Mouse (Mus musculus) forebrain, embryonic 13.5 days (tissue): Measurements from ENCODE around the gene Plk3. TPM values are rescaled to one million over a fixed set of nuclear protein-coding genes. Genes with fewer than 3 reads are reported as not detected.
A peak's percentile ranks its signal among the peaks of the same experiment; 100 is the strongest.

Experiments used
- ATAC-seq: fragments of 200-750 bp; cut with Nextera tagmentation; 2 replicates; pipeline ENCODE4 v1.8.0; 2017
- H3K27ac ChIP-seq: fragments of 300-500 bp; sonication (generic); 2 replicates; pipeline ENCODE4 v1.5.1; 2015; ENCODE audit warnings: inconsistent platforms, mild to moderate bottlenecking, moderate library complexity
- H3K27me3 ChIP-seq: fragments of 300-500 bp; sonication (generic); 2 replicates; pipeline ENCODE4 v1.6.1; 2015; ENCODE audit warnings: mild to moderate bottlenecking, inconsistent platforms
- H3K36me3 ChIP-seq: fragments of 300-500 bp; sonication (generic); 2 replicates; pipeline ENCODE4 v1.6.1; 2015; ENCODE audit warnings: mild to moderate bottlenecking, inconsistent platforms; ENCODE audit not compliant: poor library complexity, severe bottlenecking
- H3K4me1 ChIP-seq: fragments of 300-500 bp; sonication (generic); 2 replicates; pipeline ENCODE4 v1.6.1; 2015; ENCODE audit warnings: inconsistent platforms
- H3K4me2 ChIP-seq: fragments of 300-500 bp; sonication (generic); 2 replicates; pipeline ENCODE4 v1.6.1; 2015; ENCODE audit warnings: inconsistent platforms, mild to moderate bottlenecking, moderate library complexity
- H3K4me3 ChIP-seq: fragments of 300-500 bp; sonication (generic); 2 replicates; pipeline ENCODE4 v1.5.1; 2015; ENCODE audit warnings: mild to moderate bottlenecking, inconsistent platforms
- H3K9ac ChIP-seq: fragments of 300-500 bp; sonication (generic); 2 replicates; pipeline ENCODE4 v1.6.1; 2015; ENCODE audit warnings: mild to moderate bottlenecking, inconsistent platforms
- H3K9me3 ChIP-seq: fragments of 300-500 bp; sonication (generic); replicated peaks from 2 replicates; pipeline ENCODE4 v1.6.1; 2016; ENCODE audit warnings: inconsistent platforms
- WGBS: fragments of 180-500 bp; shearing (Covaris S2); methylation state at CpG from one replicate; pipeline ENCODE4 v1.1.7; 2015; 5-methylcytosine and 5-hydroxymethylcytosine counted together
- polyA plus RNA-seq: library from polyadenylated mRNA; unstranded; fragments of >200 nt; fragmentation: Nextera tagmentation; extraction: Ambion mirVana; gene quantifications from 2 replicates; pipeline ENCODE4 v1.2.1, GENCODE M21; 2015

The Plk3 gene
- polyA plus RNA-seq, 1 experiment from 2014 or later: 11.4 TPM

DNA sequence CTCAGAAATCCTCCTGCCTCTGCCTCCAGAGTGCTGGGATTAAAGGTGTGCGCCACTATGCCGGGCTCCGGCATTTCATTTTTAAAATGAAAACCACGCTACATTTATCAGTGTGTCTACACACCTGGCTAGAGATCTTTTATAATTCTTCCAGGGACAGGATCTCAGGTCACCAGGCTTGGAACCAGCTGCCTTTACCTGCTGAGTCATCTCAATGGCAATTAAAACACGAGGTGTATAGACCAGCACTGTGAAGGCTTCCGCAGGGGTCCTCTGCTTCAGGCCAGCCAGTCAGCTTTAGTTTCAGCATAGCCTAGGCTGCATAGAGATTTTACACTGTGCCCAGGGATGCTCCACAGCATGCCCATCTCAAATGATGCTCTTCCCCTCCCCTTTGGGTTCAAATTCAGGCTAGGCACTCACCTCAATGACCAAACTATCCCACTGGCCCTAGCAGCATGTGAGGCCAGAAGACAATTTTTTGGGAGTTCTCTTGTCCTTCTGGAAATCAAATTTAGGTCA, 16.5 kb upstream of the Plk3 start:
- Histone ChIP-seq H3K27me3 (no peaks in the 10 kb centered on the region), H3K9ac (no peak overlapping the region), H3K36me3 (peaks cover 73% of the 10 kb centered on the region), H3K9me3 (no peaks in the 10 kb centered on the region), H3K4me2 (no peak overlapping the region), H3K4me1 (peaks cover 26% of the 10 kb centered on the region), H3K27ac (no peak overlapping the region), H3K4me3 (no peak overlapping the region)
- ATAC-seq: peak; percentile 22; the same call in 1 of the 2 replicates
- 87% methylated on average over 6 of the region's 6 CpGs for WGBS

DNA sequence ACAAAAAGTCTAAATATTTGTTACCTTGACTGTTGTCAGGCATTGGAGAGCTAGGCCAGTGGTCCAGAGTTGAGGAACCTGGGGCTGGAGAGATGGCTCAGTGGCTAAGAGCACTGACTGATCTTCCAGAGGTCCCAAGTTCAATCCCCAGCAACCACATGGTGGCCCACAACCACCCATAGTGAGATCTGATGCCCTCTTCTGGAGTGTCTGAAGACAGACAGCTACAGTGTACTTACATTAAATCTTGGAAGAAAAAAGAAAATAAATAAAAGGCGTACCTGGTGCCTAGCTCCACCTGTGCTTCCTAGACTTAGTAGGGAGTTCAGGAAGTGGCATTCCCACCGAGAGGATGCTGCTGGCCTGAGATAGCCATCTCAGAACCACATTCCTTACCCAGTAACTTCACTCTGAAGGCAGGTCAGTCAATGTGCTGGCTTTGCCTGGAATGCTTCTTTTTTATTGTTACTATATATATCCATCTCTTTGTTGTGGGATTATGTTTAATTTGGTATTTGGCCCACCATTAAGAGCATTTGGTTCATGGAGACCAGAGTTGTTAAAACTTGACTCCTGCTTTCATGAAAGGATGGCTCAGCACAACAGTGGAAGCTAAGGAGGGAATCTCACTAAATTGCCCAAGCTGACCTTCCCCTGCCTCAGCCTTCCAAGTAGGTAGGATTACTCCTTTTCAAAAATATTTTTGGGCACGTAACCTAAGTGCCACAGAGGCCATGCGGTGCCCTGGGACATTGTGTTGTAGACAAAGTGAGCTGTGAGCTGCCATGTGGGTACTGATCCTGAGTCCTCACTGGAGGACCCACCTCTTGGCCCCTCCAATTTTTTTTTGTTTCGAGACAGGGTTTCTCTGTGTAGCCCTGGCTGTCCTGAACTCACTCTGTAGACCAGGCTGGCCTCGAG, 15.8 kb upstream of the Plk3 start:
- Histone ChIP-seq H3K36me3 (peaks cover 71% of the 10 kb centered on the region), H3K9ac (no peak overlapping the region), H3K4me3 (no peak overlapping the region), H3K9me3 (no peaks in the 10 kb centered on the region), H3K27me3 (no peaks in the 10 kb centered on the region), H3K4me2 (no peak overlapping the region), H3K4me1 (peaks cover 19% of the 10 kb centered on the region), H3K27ac (no peak overlapping the region)
- ATAC-seq: no peak
- 74% methylated on average over 6 of the region's 6 CpGs for WGBS

DNA sequence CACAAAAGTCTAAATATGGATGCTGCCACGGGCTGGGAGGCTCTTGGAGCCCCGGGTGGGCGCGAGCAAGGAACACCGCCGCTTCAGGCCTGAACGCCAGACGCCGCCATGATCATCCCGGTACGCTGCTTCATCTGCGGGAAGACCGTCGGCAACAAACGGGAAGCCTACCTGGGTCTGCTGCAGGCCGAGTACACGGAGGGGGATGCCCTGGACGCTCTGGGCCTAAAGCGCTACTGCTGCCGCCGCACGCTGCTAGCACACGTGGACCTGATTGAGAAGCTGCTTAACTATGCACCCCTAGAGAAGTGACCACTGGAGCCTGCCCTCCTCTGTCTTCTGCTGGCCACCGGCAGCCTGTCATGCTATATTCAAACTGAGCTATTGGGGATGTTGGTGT, 15.1 kb upstream of the Plk3 start:
- 73% methylated on average over 24 of the region's 24 CpGs for WGBS
- H3K9me3 ChIP-seq: no peaks in the 10 kb centered on the region
- no peak overlapping the region for H3K4me3 ChIP-seq
- H3K9ac ChIP-seq: no peak overlapping the region
- no peak overlapping the region for H3K27ac ChIP-seq
- H3K27me3 ChIP-seq: no peaks in the 10 kb centered on the region
- no peak for ATAC-seq
- H3K4me1 ChIP-seq: peaks cover 12% of the 10 kb centered on the region; the same call in 1 of the 2 replicates
- no peak overlapping the region for H3K4me2 ChIP-seq
- peaks cover 64% of the 10 kb centered on the region for H3K36me3 ChIP-seq

DNA sequence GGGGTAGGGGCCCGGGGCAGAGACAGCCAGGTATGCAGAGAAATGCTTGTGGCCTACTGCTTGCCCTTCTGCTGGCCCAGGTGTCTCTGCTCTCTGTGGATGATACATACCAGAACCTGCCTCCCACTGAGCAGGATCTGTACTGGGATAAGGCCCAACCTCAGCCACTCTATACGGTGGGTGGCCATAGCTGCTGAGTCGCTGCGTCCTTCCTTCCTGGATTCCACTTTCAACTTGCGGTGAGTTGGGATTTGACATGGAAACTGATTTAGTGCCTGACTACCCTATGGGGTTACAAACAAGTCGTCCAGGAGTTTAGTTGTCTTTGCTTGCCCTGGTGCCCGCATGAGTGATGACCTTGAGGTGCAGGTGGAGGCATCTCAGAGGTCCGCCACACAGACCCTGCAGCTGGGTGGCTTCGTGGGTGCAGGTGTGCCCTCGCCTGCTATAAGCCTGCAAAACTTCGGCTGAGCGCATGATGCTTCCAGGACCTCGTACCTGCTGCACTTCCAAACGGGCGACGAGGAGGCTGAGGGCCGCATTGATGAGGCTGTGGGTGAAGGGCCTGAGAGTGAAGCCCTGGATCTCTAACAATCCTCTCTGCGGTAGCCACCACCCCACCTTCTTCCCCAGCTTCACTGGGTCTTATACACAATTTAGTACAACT, 14.4 kb upstream of the Plk3 start:
- Histone ChIP-seq H3K36me3 (peaks cover 58% of the 10 kb centered on the region), H3K4me1 (peaks cover 7% of the 10 kb centered on the region; the same call in 1 of the 2 replicates), H3K27me3 (no peaks in the 10 kb centered on the region), H3K27ac (no peak overlapping the region), H3K9ac (no peak overlapping the region), H3K4me3 (no peak overlapping the region), H3K9me3 (no peaks in the 10 kb centered on the region), H3K4me2 (no peak overlapping the region)
- 88% methylated on average over 18 of the region's 18 CpGs for WGBS
- no peak for ATAC-seq

DNA sequence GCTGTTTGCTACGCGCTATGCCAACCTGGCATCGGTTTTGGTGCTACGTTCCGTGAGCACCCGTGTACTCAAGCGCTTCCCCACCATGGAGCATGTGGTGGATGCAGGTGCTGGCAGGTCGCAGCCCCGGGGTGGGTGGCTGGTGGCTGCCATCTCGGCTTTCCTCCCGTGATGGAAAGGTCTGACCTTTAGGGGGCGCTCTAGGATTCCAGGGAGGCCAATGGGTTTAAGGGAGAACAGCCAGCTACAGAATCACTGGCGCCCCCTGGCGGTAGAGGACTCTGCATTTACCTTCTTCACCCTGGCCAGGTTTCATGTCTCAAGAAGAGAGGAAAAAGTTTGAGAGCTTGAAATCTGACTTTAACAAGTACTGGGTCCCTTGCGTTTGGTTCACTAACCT, 12.4 kb upstream of the Plk3 start:
- Histone ChIP-seq H3K36me3 (peaks cover 40% of the 10 kb centered on the region), H3K9me3 (no peaks in the 10 kb centered on the region), H3K4me1 (no peaks in the 10 kb centered on the region), H3K9ac (no peak overlapping the region), H3K4me2 (no peak overlapping the region), H3K4me3 (no peak overlapping the region), H3K27me3 (no peaks in the 10 kb centered on the region), H3K27ac (no peak overlapping the region)
- ATAC-seq: no peak; the same call in 1 of the 2 replicates
- 27% methylated on average over 15 of the region's 15 CpGs for WGBS

DNA sequence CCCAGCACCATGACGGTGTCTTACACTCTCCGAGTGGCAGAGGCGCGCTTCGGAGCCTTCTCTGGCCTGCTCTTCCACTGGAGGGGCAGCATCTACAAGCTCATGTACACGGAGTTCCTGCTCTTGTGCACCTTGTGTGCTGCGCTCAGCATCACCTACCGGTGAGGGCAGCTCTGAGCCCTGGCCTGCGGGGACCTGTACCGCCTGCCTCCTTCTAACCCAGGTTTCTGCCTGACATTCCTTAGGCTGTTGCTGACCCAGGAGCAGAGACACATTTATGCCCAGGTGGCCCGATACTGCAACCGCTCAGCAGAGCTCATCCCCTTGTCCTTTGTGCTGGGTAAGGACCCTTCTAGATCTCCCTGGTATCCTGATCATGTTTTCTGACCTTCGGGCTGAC, 11.5 kb upstream of the Plk3 start:
- no peaks in the 10 kb centered on the region for H3K9me3 ChIP-seq
- ATAC-seq: no peak
- H3K4me3 ChIP-seq: no peak overlapping the region
- H3K36me3 ChIP-seq: peaks cover 30% of the 10 kb centered on the region
- no peak overlapping the region for H3K27ac ChIP-seq
- no peak overlapping the region for H3K4me2 ChIP-seq
- H3K9ac ChIP-seq: no peak overlapping the region
- no peaks in the 10 kb centered on the region for H3K4me1 ChIP-seq
- H3K27me3 ChIP-seq: no peaks in the 10 kb centered on the region
- WGBS: 91% methylated on average over 13 of the region's 13 CpGs

DNA sequence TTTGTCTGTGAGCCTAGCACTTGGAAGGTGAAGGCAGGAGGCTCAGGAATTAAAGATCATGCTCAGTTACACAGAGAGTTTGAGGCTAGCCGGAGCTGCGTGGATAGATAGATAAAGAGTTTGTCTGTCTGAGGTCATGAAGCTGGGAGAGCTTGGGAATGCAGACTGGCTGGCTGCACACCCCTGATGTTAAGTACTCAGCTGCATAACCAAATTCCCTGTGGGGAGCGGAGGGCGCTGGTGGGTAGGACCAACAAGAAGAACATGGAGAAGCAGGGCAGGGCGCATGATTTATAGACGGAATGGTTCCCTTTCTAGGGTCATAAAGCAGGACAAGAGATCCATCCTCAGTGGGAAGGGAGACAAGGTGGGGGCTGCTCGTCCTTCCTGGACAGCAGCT, 9.3 kb upstream of the Plk3 start:
- no peak overlapping the region for H3K4me2 ChIP-seq
- H3K27me3 ChIP-seq: no peaks in the 10 kb centered on the region
- H3K36me3 ChIP-seq: peaks cover 8% of the 10 kb centered on the region; the same call in 1 of the 2 replicates
- no peak for ATAC-seq
- no peak overlapping the region for H3K27ac ChIP-seq
- H3K4me3 ChIP-seq: no peak overlapping the region
- H3K9me3 ChIP-seq: no peaks in the 10 kb centered on the region
- no peaks in the 10 kb centered on the region for H3K4me1 ChIP-seq
- H3K9ac ChIP-seq: no peak overlapping the region
- 71% methylated on average over 7 of the region's 7 CpGs for WGBS

DNA sequence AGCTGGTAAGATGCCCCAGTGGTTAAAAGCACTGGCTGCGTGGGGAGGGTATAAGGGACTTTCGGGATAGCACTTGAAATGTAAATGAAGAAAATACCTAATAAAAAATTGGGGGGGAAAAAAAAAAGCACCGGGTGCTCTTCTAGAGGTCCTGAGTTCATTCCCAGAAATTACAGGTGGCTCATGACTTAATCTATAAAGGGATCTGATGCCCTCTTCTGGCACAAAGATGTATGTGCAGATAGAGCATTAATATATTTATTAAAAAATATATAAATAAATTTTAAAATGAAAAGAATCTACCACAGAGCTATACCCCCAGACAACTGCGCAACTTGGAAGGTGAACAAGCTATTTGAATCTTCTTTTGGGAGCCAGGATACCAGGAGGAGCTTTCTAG, 6.8 kb upstream of the Plk3 start:
- 37% methylated on average over 4 of the region's 4 CpGs for WGBS
- no peaks in the 10 kb centered on the region for H3K9me3 ChIP-seq
- no peaks in the 10 kb centered on the region for H3K36me3 ChIP-seq
- H3K27ac ChIP-seq: no peak overlapping the region
- H3K4me1 ChIP-seq: no peaks in the 10 kb centered on the region
- H3K27me3 ChIP-seq: no peaks in the 10 kb centered on the region
- ATAC-seq: no peak
- H3K4me3 ChIP-seq: no peak overlapping the region
- H3K4me2 ChIP-seq: no peak overlapping the region
- H3K9ac ChIP-seq: no peak overlapping the region

DNA sequence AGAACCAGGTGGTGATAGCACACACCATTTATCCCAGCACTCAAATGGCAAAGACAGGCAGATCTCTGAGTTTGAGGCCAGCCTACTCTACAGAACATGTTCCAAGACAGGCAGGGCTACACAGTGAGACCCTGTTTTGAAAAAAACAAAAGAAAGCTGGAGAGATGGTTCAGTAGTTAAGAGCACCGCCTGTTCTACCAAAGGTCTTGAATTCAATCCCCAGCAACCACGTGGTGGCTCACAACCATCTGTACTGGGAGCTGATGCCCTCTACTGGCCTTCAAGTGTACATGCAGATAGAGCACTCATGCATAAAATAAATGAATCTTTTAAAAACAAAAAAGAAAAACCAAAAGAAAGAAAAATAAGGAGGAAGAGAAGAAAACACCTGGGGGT, 5.5 kb upstream of the Plk3 start:
- Histone ChIP-seq H3K36me3 (no peaks in the 10 kb centered on the region), H3K4me2 (no peak overlapping the region), H3K4me3 (no peak overlapping the region), H3K4me1 (peaks cover 2% of the 10 kb centered on the region; the same call in 1 of the 2 replicates), H3K9me3 (no peaks in the 10 kb centered on the region), H3K27me3 (no peaks in the 10 kb centered on the region), H3K9ac (no peak overlapping the region), H3K27ac (no peak overlapping the region)
- WGBS: 1% methylated on average over 2 of the region's 2 CpGs
- ATAC-seq: no peak

DNA sequence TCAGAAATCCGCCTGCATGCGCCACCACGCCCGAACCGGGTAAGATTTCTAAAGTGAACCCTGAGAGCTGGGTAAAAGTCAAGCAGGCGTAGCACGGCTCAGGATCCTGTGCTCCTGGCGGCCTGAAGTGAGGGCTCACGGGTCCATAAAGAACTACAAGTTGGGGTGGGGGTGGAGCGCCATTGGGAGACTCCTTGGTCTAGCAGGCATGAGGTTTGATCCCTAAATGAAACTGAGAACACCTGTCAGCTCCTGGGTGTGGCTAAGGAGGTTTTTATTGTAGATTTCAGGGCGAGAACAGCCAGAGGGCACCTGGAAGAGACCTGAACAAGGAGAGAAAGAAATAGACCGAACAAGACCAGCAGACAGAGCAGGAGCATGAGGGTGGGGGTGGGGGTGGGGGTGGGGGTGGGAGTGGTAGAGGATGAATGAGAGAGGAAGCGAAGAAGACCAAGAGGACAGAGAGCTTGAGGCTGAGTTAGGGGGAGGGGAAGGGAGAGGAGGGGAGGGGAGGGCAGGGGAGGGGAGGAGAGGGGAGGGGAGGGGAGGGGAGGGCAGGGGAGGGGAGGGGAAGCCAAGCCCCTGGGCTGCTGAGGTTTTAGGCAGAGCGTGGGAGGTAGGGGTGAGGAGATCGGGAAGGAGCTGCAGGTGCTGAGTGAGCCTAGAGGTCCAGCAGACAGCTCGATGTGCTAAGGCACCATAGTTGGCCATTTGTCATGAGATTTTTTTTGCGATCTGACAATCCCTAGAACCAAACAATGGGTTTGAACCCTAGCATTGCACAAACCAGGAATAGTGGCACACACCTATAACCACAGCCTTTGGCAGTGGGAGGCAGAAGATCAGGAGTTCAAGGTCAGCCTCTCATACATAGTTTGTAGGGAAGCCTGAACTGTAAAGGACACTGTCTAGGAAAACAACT, 4.8 kb upstream of the Plk3 start:
- H3K4me2 ChIP-seq: no peak overlapping the region
- 70% methylated on average over 16 of the region's 17 CpGs for WGBS
- H3K9ac ChIP-seq: no peak overlapping the region
- H3K27ac ChIP-seq: no peak overlapping the region
- H3K9me3 ChIP-seq: no peaks in the 10 kb centered on the region
- H3K4me1 ChIP-seq: peaks cover 3% of the 10 kb centered on the region; the same call in 1 of the 2 replicates
- H3K36me3 ChIP-seq: no peaks in the 10 kb centered on the region
- no peaks in the 10 kb centered on the region for H3K27me3 ChIP-seq
- no peak overlapping the region for H3K4me3 ChIP-seq
- no peak for ATAC-seq

DNA sequence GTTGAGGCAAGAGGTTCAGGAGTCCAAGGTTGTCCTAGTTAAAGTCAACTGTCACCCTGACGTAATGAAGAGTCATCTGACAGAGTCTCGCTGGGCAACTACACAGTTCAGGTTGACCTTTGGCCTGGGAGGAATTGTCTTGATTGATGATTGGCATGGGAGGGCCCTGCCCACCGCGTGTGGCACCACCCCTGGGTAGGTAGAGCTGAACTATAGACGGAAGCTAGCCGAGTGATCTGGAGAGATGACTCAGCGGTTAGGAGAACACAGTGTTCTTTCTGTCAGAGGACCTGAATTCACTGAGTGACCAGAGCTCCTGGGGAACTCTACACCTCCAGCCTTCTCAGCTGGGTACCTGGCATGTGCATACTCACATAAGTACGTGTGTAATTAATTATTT, 2.3 kb upstream of the Plk3 start:
- no peak overlapping the region for H3K4me3 ChIP-seq
- WGBS: 35% methylated on average over 8 of the region's 8 CpGs
- H3K4me1 ChIP-seq: peaks cover 23% of the 10 kb centered on the region
- H3K9ac ChIP-seq: no peak overlapping the region
- no peak for ATAC-seq
- no peaks in the 10 kb centered on the region for H3K36me3 ChIP-seq
- H3K27me3 ChIP-seq: peaks cover 19% of the 10 kb centered on the region; the same call in 1 of the 2 replicates
- H3K4me2 ChIP-seq: no peak overlapping the region
- H3K9me3 ChIP-seq: no peaks in the 10 kb centered on the region
- H3K27ac ChIP-seq: no peak overlapping the region
